Mouse (Mus musculus): ENCODE results near the gene Eif4b.

Gene Eif4b

GRCm38 (mm10) chr15:102101672-102102541 is 28.3 kb downstream of the Eif4b start:
- 52% methylated on average over 11 of the region's 11 CpGs for WGBS

GRCm38 (mm10) chr15:102102548-102103121 is 29.1 kb downstream of the Eif4b start:
- WGBS: 52% methylated on average over 6 of the region's 6 CpGs

- WGBS: 31% methylated on average over 14 of the region's 14 CpGs
Measured at GRCm38 (mm10) chr15:102103371-102103946, 29.9 kb downstream of the Eif4b start.

- WGBS: 42% methylated on average over 12 of the region's 12 CpGs
Measured at GRCm38 (mm10) chr15:102103947-102104555, 30.5 kb downstream of the Eif4b start.

- 35% methylated on average over 5 of the region's 5 CpGs for WGBS
Measured at GRCm38 (mm10) chr15:102105360-102105759, 31.8 kb downstream of the Eif4b start.

GRCm38 (mm10) chr15:102105764-102106730 is 32.5 kb downstream of the Eif4b start:
- 35% methylated on average over 18 of the region's 18 CpGs for WGBS

- 21% methylated on average over 38 of the region's 38 CpGs for WGBS
Measured at GRCm38 (mm10) chr15:102106754-102107456, 33.3 kb downstream of the Eif4b start.

GRCm38 (mm10) chr15:102107689-102108573 is 34.4 kb downstream of the Eif4b start:
- WGBS: 29% methylated on average over 13 of the region's 13 CpGs

GRCm38 (mm10) chr15:102108651-102109525 is 35.3 kb downstream of the Eif4b start:
- WGBS: 44% methylated on average over 18 of the region's 18 CpGs

- 97% methylated on average over 7 of the region's 7 CpGs for WGBS
Measured at GRCm38 (mm10) chr15:102110271-102110670, 36.7 kb downstream of the Eif4b start.

- WGBS: 78% methylated on average over 29 of the region's 29 CpGs
Measured at GRCm38 (mm10) chr15:102110701-102111494, 37.3 kb downstream of the Eif4b start.

GRCm38 (mm10) chr15:102111495-102111829 is 37.9 kb downstream of the Eif4b start:
- 67% methylated on average over 11 of the region's 11 CpGs for WGBS

- 90% methylated on average over 6 of the region's 6 CpGs for WGBS
Measured at GRCm38 (mm10) chr15:102112181-102112580, 38.6 kb downstream of the Eif4b start.

GRCm38 (mm10) chr15:102112827-102113226 is 39.3 kb downstream of the Eif4b start:
- 77% methylated on average over 8 of the region's 8 CpGs for WGBS

GRCm38 (mm10) chr15:102113674-102114073 is 40.1 kb downstream of the Eif4b start:
- WGBS: 85% methylated on average over 4 of the region's 4 CpGs

- WGBS: 74% methylated on average over 7 of the region's 7 CpGs
Measured at GRCm38 (mm10) chr15:102114651-102115260, 41.2 kb downstream of the Eif4b start.

GRCm38 (mm10) chr15:102115731-102116231 is 42.2 kb downstream of the Eif4b start:
- WGBS: 56% methylated on average over 9 of the region's 9 CpGs
